Mouse (Mus musculus): Measurements from ENCODE around the gene Rai14.
A peak's percentile ranks its signal among the peaks of the same experiment; 100 is the strongest.

Gene Rai14

GRCm38 (mm10) chr15:10661961-10662606 lies 52.3 kb downstream of the Rai14 start:
- DNase-seq (ENCODE audit: low read depth, low spot score) = peak; percentile 62
- no peaks in the 10 kb centered on the region for H3K27me3 ChIP-seq (ENCODE audit: control insufficient read depth, insufficient read depth, low read length, poor library complexity, severe bottlenecking)
- no peaks in the 10 kb centered on the region for H3K36me3 ChIP-seq (ENCODE audit: control insufficient read depth, insufficient read depth, low read length, poor library complexity, severe bottlenecking)

DNA sequence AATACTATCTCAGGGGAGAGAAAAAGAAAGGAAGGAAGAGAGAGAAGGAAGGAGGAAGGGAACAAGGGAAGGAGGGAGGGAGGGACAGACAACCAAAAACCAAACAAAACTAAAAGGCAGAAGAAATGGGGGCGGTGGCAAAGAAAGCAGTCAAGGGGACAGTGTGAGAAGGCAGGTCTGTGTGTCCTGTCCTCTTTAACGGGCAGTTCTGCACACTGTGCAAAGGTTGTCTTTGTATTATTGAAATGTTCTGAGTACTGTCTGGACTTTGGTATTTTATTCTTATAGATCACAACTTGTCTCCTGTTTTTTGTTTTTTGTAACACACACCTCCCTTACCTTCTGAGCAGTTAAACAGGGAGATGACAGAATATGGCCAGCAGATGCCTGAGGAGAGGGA lies 55.6 kb downstream of the Rai14 start:
- Histone ChIP-seq H3K27me3 (ENCODE audit: control insufficient read depth, insufficient read depth, low read length, poor library complexity, severe bottlenecking) (no peaks in the 10 kb centered on the region), H3K36me3 (ENCODE audit: control insufficient read depth, insufficient read depth, low read length, poor library complexity, severe bottlenecking) (no peaks in the 10 kb centered on the region)
- no peak for DNase-seq (ENCODE audit: low read depth, low spot score)

DNA sequence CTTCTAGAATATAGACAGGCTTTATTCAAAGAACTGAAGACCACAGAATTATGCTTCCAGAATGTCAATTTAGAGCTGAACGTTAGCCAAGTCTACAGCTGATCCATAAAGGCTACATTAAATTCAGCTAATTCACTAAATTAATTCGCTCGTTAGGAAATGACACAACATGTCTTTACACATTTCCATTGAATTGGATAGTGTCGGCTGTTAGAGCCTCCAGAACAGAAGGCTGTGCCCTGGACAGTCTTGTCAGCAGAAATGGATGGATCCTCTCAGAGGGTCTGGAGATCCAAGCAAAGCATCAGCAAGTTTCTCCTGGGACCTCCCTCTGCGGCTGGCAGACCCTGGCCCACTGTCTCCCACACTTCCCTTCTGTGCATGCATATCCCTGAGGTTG lies 58.3 kb downstream of the Rai14 start:
- Histone ChIP-seq H3K27me3 (ENCODE audit: control insufficient read depth, insufficient read depth, low read length, poor library complexity, severe bottlenecking) (no peaks in the 10 kb centered on the region), H3K36me3 (ENCODE audit: control insufficient read depth, insufficient read depth, low read length, poor library complexity, severe bottlenecking) (no peaks in the 10 kb centered on the region)
- no peak for DNase-seq (ENCODE audit: low read depth, low spot score)

DNA sequence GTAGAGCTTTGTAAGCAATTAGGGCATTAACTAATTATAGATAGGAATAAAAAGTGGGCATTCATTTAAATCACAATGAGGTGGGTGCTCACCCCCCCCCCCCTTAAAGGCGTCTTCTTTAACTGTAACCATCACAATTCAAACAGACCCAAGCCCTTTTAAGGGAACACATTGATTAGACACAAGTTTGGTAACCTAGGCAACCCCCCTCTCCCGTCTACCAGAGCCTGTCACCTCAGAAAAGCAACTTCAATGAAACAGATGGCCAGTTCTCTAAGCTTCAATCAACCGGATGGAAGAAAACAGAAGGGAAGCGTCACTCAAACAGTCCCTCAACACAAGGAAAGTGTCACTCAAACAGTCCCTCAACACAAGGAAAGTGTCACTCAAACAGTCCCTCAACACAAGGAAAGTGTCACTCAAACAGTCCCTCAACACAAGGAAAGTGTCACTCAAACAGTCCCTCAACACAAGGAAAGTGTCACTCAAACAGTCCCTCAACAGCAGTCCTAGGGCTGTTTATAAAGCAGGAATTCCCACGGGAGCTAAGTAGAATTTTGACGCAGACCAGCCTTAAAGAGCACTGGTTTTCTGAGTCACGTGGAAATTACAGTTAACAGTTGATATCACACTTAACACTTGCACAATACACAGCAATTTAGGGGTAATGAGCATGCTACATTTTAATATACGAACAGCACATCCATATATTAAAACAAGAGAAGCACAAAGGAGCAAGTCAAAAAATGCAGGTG lies 59.1 kb downstream of the Rai14 start:
- no peaks in the 10 kb centered on the region for H3K27me3 ChIP-seq (ENCODE audit: control insufficient read depth, insufficient read depth, low read length, poor library complexity, severe bottlenecking)
- no peak for DNase-seq (ENCODE audit: low read depth, low spot score)
- no peaks in the 10 kb centered on the region for H3K36me3 ChIP-seq (ENCODE audit: control insufficient read depth, insufficient read depth, low read length, poor library complexity, severe bottlenecking)

DNA sequence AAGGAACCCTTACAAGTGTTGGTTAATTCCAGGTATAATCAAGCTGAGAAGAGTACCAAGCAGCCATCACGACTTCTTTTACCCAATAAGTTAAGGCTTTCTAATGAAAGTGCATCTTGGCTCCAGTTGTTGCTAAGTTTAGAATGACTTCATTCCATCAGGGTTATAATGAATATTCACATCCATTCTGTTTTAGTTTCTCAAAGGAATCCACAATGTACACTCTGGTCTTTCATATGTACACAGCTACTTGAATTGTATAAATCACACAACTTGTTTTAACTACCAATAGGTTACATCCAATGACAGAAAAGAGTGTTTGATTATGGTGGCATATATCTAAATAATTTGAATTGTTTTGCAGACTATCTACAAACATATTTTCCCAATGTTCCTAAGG lies 59.7 kb downstream of the Rai14 start:
- Histone ChIP-seq H3K27me3 (ENCODE audit: control insufficient read depth, insufficient read depth, low read length, poor library complexity, severe bottlenecking) (no peaks in the 10 kb centered on the region), H3K36me3 (ENCODE audit: control insufficient read depth, insufficient read depth, low read length, poor library complexity, severe bottlenecking) (no peaks in the 10 kb centered on the region)
- no peak for DNase-seq (ENCODE audit: low read depth, low spot score)

DNA sequence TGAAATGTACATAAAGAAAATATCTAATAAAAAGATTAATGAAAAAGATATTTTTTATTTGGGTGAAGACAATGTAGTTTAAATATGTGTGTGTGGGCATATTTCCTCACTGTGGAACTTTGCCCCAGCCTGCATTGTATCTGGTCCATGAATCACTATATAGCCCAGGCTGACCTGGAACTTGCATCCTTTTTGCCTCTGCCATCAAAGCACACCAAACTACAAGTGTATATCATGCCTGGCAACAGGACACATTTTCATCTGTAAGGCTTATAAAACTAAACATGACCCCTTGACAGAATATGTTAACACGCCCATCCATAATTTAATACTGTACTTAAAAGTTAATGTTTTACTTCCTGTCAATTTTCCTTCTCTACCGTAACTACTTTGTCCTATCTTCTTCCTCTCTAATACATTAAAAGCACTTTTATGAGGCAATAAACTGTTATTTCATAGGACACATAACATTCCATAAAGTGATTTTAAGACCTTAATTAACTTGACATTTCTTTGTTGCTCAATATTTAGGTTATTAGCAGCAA lies 61.4 kb downstream of the Rai14 start:
- H3K27me3 ChIP-seq (ENCODE audit: control insufficient read depth, insufficient read depth, low read length, poor library complexity, severe bottlenecking) = no peaks in the 10 kb centered on the region
- H3K36me3 ChIP-seq (ENCODE audit: control insufficient read depth, insufficient read depth, low read length, poor library complexity, severe bottlenecking) = no peaks in the 10 kb centered on the region
- no peak for DNase-seq (ENCODE audit: low read depth, low spot score)

GRCm38 (mm10) chr15:10648372-10649109 lies 65.9 kb downstream of the Rai14 start:
- Histone ChIP-seq H3K27me3 (ENCODE audit: control insufficient read depth, insufficient read depth, low read length, poor library complexity, severe bottlenecking) (no peaks in the 10 kb centered on the region), H3K36me3 (ENCODE audit: control insufficient read depth, insufficient read depth, low read length, poor library complexity, severe bottlenecking) (no peaks in the 10 kb centered on the region)
- no peak for DNase-seq (ENCODE audit: low read depth, low spot score)

DNA sequence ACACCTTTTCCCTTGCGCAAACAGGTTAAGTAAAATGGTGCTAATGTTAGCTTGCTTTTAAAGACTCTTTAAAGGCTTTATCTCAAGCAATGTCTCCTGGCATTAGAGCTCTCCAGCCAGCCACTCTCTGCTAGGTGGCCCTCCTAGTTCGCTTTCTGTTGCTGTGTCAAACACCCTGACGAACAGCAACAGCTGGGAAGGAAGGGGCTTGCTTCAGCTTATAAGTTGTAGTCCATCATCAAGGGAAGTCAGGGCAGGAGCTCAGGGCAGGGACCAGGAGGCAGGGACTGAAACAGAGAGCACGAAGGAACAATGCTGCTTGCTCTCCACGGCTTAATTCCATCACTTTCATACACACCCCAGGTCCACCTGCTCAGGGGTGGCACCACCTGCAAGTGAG lies 68.1 kb downstream of the Rai14 start:
- Histone ChIP-seq H3K27me3 (ENCODE audit: control insufficient read depth, insufficient read depth, low read length, poor library complexity, severe bottlenecking) (no peaks in the 10 kb centered on the region), H3K36me3 (ENCODE audit: control insufficient read depth, insufficient read depth, low read length, poor library complexity, severe bottlenecking) (no peaks in the 10 kb centered on the region)
- no peak for DNase-seq (ENCODE audit: low read depth, low spot score)

- DNase-seq (ENCODE audit: low read depth, low spot score) = no peak
- Histone ChIP-seq H3K36me3 (ENCODE audit: control insufficient read depth, insufficient read depth, low read length, poor library complexity, severe bottlenecking) (no peaks in the 10 kb centered on the region), H3K27me3 (ENCODE audit: control insufficient read depth, insufficient read depth, low read length, poor library complexity, severe bottlenecking) (no peaks in the 10 kb centered on the region)
Observed at GRCm38 (mm10) chr15:10645101-10645500, 69.3 kb downstream of the Rai14 start.

DNA sequence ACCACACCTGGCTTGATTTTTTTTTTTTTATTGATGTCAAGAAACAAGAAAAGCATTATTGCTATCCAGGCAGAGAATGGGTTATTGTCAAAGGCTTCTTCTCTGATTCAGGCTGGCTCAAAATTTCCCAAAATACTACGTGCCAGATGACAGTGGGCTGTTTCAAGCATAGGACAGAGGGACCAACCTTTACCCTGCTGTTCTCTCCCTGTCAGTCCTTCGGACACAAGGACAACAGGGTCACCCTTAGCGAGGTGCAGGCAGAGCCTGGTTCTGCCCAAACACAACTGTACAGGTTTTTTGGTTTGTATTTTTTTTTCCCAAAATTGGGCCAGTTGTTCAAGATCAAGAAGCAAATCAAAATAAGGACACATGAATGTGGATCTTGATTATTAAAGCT lies 70.6 kb downstream of the Rai14 start:
- no peaks in the 10 kb centered on the region for H3K27me3 ChIP-seq (ENCODE audit: control insufficient read depth, insufficient read depth, low read length, poor library complexity, severe bottlenecking)
- H3K36me3 ChIP-seq (ENCODE audit: control insufficient read depth, insufficient read depth, low read length, poor library complexity, severe bottlenecking) = no peaks in the 10 kb centered on the region
- no peak for DNase-seq (ENCODE audit: low read depth, low spot score)

DNA sequence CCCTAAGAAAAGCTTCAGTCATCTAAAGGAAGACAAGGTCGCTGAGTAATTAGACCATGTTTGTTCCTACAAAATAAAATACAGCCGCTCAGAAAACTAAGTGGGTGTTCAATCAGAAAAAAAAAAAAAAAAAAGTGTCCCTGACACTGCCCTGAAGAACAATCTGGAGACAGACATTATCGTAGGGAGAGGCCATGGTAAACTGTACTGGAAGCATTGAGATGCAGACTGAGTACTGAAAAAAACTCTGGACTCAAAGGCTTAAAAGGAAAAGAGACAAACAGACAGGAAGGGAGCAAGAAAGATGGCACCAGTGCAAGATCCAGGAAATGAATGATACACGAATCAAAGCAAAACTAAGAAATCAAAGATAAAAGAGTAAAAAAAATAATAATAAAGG lies 71.2 kb downstream of the Rai14 start:
- Histone ChIP-seq H3K36me3 (ENCODE audit: control insufficient read depth, insufficient read depth, low read length, poor library complexity, severe bottlenecking) (no peaks in the 10 kb centered on the region), H3K27me3 (ENCODE audit: control insufficient read depth, insufficient read depth, low read length, poor library complexity, severe bottlenecking) (no peaks in the 10 kb centered on the region)
- DNase-seq (ENCODE audit: low read depth, low spot score) = no peak

DNA sequence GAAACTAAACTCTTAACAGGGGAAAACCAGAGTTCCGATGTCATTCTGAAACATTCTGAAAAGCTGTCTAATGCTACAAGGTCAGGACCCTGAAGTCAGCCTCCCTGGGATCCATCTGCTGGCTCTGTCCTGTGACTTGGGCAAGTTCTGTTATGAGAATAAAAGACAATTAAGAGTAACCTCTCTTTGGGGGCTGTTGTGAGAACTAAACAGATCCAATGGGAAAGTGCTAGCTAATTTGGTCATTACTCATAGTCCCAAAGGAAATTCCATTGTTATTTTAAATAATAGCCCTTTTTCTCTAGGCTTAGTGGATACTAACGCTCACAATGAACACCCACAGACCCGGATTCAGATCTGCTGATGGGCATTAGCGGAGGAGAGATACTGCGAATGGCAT lies 72.0 kb downstream of the Rai14 start:
- Histone ChIP-seq H3K36me3 (ENCODE audit: control insufficient read depth, insufficient read depth, low read length, poor library complexity, severe bottlenecking) (no peaks in the 10 kb centered on the region), H3K27me3 (ENCODE audit: control insufficient read depth, insufficient read depth, low read length, poor library complexity, severe bottlenecking) (no peaks in the 10 kb centered on the region)
- no peak for DNase-seq (ENCODE audit: low read depth, low spot score)

DNA sequence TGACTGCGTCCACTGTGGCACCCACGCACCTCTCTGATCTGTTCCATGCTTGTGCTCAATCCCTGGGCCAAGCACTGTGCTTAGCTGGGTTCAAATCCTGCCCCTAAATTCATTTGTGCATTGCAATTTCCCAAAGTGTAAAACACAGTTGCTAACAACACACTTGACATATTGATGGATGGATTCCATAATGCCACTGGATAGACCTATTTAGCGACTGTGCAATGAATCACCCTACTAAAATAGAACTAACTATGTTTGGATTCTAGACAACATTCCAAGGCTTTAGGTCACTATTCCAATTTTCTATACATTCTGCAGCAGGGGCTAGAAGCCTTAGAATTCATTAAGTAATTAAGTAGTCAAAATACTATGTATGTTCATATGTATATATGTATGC lies 73.7 kb downstream of the Rai14 start:
- no peak for DNase-seq (ENCODE audit: low read depth, low spot score)
- Histone ChIP-seq H3K36me3 (ENCODE audit: control insufficient read depth, insufficient read depth, low read length, poor library complexity, severe bottlenecking) (no peaks in the 10 kb centered on the region), H3K27me3 (ENCODE audit: control insufficient read depth, insufficient read depth, low read length, poor library complexity, severe bottlenecking) (no peaks in the 10 kb centered on the region)

DNA sequence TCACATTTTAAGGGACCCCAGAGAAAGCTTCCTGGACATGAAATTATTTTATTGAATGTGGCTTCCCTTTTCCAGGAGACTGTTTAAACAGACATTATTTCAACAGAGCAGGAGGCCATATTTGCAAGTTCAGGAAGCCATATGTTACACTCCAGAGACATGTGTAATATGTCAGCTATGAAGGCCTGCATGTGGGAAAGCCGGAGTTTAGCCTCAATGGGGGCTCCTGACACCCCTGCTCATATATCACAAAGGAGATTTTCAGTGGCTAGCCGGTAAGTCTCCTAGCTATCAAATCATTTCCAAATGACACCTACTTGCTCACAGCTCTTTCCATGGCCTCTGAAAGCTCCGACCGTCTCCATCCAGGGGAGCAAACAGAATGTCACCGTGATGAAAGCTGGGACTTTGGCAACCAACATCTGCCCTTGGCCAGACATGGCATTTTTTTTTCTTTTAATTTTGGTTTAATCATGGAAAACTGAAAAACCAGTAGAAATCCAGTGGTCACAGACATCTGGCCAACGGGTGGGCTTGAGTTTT lies 77.1 kb downstream of the Rai14 start:
- DNase-seq (ENCODE audit: low read depth, low spot score) = no peak
- no peaks in the 10 kb centered on the region for H3K36me3 ChIP-seq (ENCODE audit: control insufficient read depth, insufficient read depth, low read length, poor library complexity, severe bottlenecking)
- H3K27me3 ChIP-seq (ENCODE audit: control insufficient read depth, insufficient read depth, low read length, poor library complexity, severe bottlenecking) = no peaks in the 10 kb centered on the region

GRCm38 (mm10) chr15:10636844-10637243 lies 77.6 kb downstream of the Rai14 start:
- no peaks in the 10 kb centered on the region for H3K27me3 ChIP-seq (ENCODE audit: control insufficient read depth, insufficient read depth, low read length, poor library complexity, severe bottlenecking)
- DNase-seq (ENCODE audit: low read depth, low spot score) = no peak
- no peaks in the 10 kb centered on the region for H3K36me3 ChIP-seq (ENCODE audit: control insufficient read depth, insufficient read depth, low read length, poor library complexity, severe bottlenecking)
